Mouse (Mus musculus): ENCODE results near the gene Ecm1. TPM values are rescaled to one million over a fixed set of nuclear protein-coding genes. Genes with fewer than 3 reads are reported as not detected.

The Ecm1 gene
- total RNA-seq (2018; cell fraction: chromatin; rRNA removed): 10 to 100 TPM in 24 of 26 experiments, 1 to 10 TPM in 2; 4.3 to 76.9 (median 28.8) TPM
- total RNA-seq (2018; cell fraction: cytosol; rRNA removed): 100 to 1,000 TPM in 4 of 26 experiments, 10 to 100 TPM in 22; 46.0 to 119 (median 71.5) TPM
- total RNA-seq (2018; cell fraction: nucleus; rRNA removed): 100 to 1,000 TPM in 9 of 26 experiments, 10 to 100 TPM in 17; 51.3 to 143 (median 78.9) TPM
- polyA plus RNA-seq (2018): 105 to 185 TPM (median 109 TPM) in 3 replicates

- peaks cover 21% of the 10 kb centered on the region for H3K36me3 ChIP-seq (ENCODE audit: inconsistent target)
- 63% methylated on average over 7 of the region's 7 CpGs for WGBS (ENCODE audit: missing documents)
- H3K79me2 ChIP-seq (ENCODE audit: inconsistent target): no peaks in the 10 kb centered on the region
- no peak within 1 kb of the TSS; the same call in 1 of the 2 replicates for H3K4me3 ChIP-seq (ENCODE audit: inconsistent target)
- peak within 1 kb of the TSS; percentile 67 for H3K27ac ChIP-seq
Measured at GRCm38 (mm10) chr3:95739353-95740104, at the start of gene Ecm1. Ecm1 (minus strand) TSS chr3:95739569.

- 100% methylated on average over 4 of the region's 4 CpGs for WGBS (ENCODE audit: missing documents)
- Histone ChIP-seq H3K4me3 (ENCODE audit: inconsistent target) (no peak overlapping the region), H3K79me2 (ENCODE audit: inconsistent target) (peaks cover 19% of the 10 kb centered on the region), H3K36me3 (ENCODE audit: inconsistent target) (peaks cover 64% of the 10 kb centered on the region), H3K27ac (no peak overlapping the region)
Measured at GRCm38 (mm10) chr3:95785501-95785900, 46.1 kb upstream of the Ecm1 start.

GRCm38 (mm10) chr3:95771985-95772384 is 32.6 kb upstream of the Ecm1 start:
- Histone ChIP-seq H3K79me2 (ENCODE audit: inconsistent target) (no peaks in the 10 kb centered on the region), H3K36me3 (ENCODE audit: inconsistent target) (peaks cover 50% of the 10 kb centered on the region), H3K4me3 (ENCODE audit: inconsistent target) (no peak overlapping the region), H3K27ac (no peak overlapping the region)

- 94% methylated on average over 10 of the region's 10 CpGs for whole genome bisulfite sequencing (ENCODE audit: missing documents)
- H3K79me2 ChIP-seq (ENCODE audit: inconsistent target): no peaks in the 10 kb centered on the region
- peaks cover 37% of the 10 kb centered on the region for H3K36me3 ChIP-seq (ENCODE audit: inconsistent target)
- no peak overlapping the region for H3K27ac ChIP-seq
- H3K4me3 ChIP-seq (ENCODE audit: inconsistent target): no peak overlapping the region
Measured at GRCm38 (mm10) chr3:95765534-95765933, 26.2 kb upstream of the Ecm1 start.

- Histone ChIP-seq H3K79me2 (ENCODE audit: inconsistent target) (no peaks in the 10 kb centered on the region), H3K4me3 (ENCODE audit: inconsistent target) (no peak overlapping the region), H3K36me3 (ENCODE audit: inconsistent target) (peaks cover 32% of the 10 kb centered on the region), H3K27ac (no peak overlapping the region)
- WGBS (ENCODE audit: missing documents): 95% methylated on average over 9 of the region's 10 CpGs
Measured at GRCm38 (mm10) chr3:95763811-95764210, 24.4 kb upstream of the Ecm1 start.

- H3K4me3 ChIP-seq (ENCODE audit: inconsistent target): no peak overlapping the region
- no peak overlapping the region for H3K27ac ChIP-seq
- 85% methylated on average over 6 of the region's 6 CpGs for WGBS (ENCODE audit: missing documents)
- peaks cover 32% of the 10 kb centered on the region for H3K36me3 ChIP-seq (ENCODE audit: inconsistent target)
- H3K79me2 ChIP-seq (ENCODE audit: inconsistent target): no peaks in the 10 kb centered on the region
Measured at GRCm38 (mm10) chr3:95762961-95763360, 23.6 kb upstream of the Ecm1 start.

GRCm38 (mm10) chr3:95761771-95762170 is 22.4 kb upstream of the Ecm1 start:
- Histone ChIP-seq H3K4me3 (ENCODE audit: inconsistent target) (no peak overlapping the region), H3K27ac (no peak overlapping the region), H3K36me3 (ENCODE audit: inconsistent target) (peaks cover 31% of the 10 kb centered on the region), H3K79me2 (ENCODE audit: inconsistent target) (no peaks in the 10 kb centered on the region)
- WGBS (ENCODE audit: missing documents): 95% methylated on average over 4 of the region's 4 CpGs

- no peaks in the 10 kb centered on the region for H3K79me2 ChIP-seq (ENCODE audit: inconsistent target)
- no peak overlapping the region for H3K27ac ChIP-seq
- H3K36me3 ChIP-seq (ENCODE audit: inconsistent target): peaks cover 19% of the 10 kb centered on the region
- H3K4me3 ChIP-seq (ENCODE audit: inconsistent target): no peak overlapping the region
Measured at GRCm38 (mm10) chr3:95760656-95761055, 21.3 kb upstream of the Ecm1 start.

GRCm38 (mm10) chr3:95760106-95760505 is 20.7 kb upstream of the Ecm1 start, which contains the start of gene Tars2:
Tars2 (minus strand) TSS chr3:95760206.
- Histone ChIP-seq H3K79me2 (ENCODE audit: inconsistent target) (no peaks in the 10 kb centered on the region), H3K36me3 (ENCODE audit: inconsistent target) (peaks cover 14% of the 10 kb centered on the region), H3K4me3 (ENCODE audit: inconsistent target) (no peak within 1 kb of the TSS), H3K27ac (no peak within 1 kb of the TSS)
- 98% methylated on average over 6 of the region's 6 CpGs for WGBS (ENCODE audit: missing documents)

GRCm38 (mm10) chr3:95758467-95759218 is 19.3 kb upstream of the Ecm1 start:
- no peaks in the 10 kb centered on the region for H3K36me3 ChIP-seq (ENCODE audit: inconsistent target)
- 46% methylated on average over 9 of the region's 9 CpGs for WGBS (ENCODE audit: missing documents)
- H3K27ac ChIP-seq: no peak overlapping the region
- H3K4me3 ChIP-seq (ENCODE audit: inconsistent target): no peak overlapping the region
- H3K79me2 ChIP-seq (ENCODE audit: inconsistent target): no peaks in the 10 kb centered on the region; the same call in 1 of the 2 replicates

- no peak overlapping the region for H3K27ac ChIP-seq
- H3K79me2 ChIP-seq (ENCODE audit: inconsistent target): no peaks in the 10 kb centered on the region; the same call in 1 of the 2 replicates
- 87% methylated on average over 2 of the region's 2 CpGs for WGBS (ENCODE audit: missing documents)
- H3K4me3 ChIP-seq (ENCODE audit: inconsistent target): no peak overlapping the region
- no peaks in the 10 kb centered on the region for H3K36me3 ChIP-seq (ENCODE audit: inconsistent target)
Measured at GRCm38 (mm10) chr3:95756808-95757207, 17.4 kb upstream of the Ecm1 start.

GRCm38 (mm10) chr3:95754345-95755206 is 15.2 kb upstream of the Ecm1 start:
- 1% methylated on average over 30 of the region's 30 CpGs for WGBS (ENCODE audit: missing documents)
- H3K79me2 ChIP-seq (ENCODE audit: inconsistent target): no peaks in the 10 kb centered on the region; the same call in 1 of the 2 replicates
- peaks cover 21% of the 10 kb centered on the region for H3K36me3 ChIP-seq (ENCODE audit: inconsistent target)
- H3K27ac ChIP-seq: peak overlapping the region; percentile 46
- H3K4me3 ChIP-seq (ENCODE audit: inconsistent target): peak overlapping the region; percentile 76

GRCm38 (mm10) chr3:95752935-95753334 is 13.6 kb upstream of the Ecm1 start:
- H3K4me3 ChIP-seq (ENCODE audit: inconsistent target): no peak overlapping the region
- H3K27ac ChIP-seq: no peak overlapping the region
- no peaks in the 10 kb centered on the region; the same call in 1 of the 2 replicates for H3K79me2 ChIP-seq (ENCODE audit: inconsistent target)
- peaks cover 37% of the 10 kb centered on the region for H3K36me3 ChIP-seq (ENCODE audit: inconsistent target)
- WGBS (ENCODE audit: missing documents): 100% methylated on average over 3 of the region's 3 CpGs

- no peak overlapping the region for H3K4me3 ChIP-seq (ENCODE audit: inconsistent target)
- H3K36me3 ChIP-seq (ENCODE audit: inconsistent target): peaks cover 30% of the 10 kb centered on the region
- peak overlapping the region; percentile 67 for H3K27ac ChIP-seq
- WGBS (ENCODE audit: missing documents): 35% methylated on average over 8 of the region's 8 CpGs
- no peaks in the 10 kb centered on the region for H3K79me2 ChIP-seq (ENCODE audit: inconsistent target)
Measured at GRCm38 (mm10) chr3:95740406-95740805, 1.0 kb upstream of the Ecm1 start.
